Mouse (Mus musculus) heart, postnatal 25 days (tissue): ENCODE measurements around the gene Rarres2. TPM values are rescaled to one million over a fixed set of nuclear protein-coding genes. Genes with fewer than 3 reads are reported as not detected.
"Not testable (repeated sequence)": the region's sequence is repeated elsewhere in the genome, so short reads cannot be mapped to it uniquely, and the experiment has no call there.

Experiments
- DNase-seq: peaks from one replicate; pipeline ENCODE4 v3.0.0; 2022; ENCODE audit warnings: low spot score
- intact Hi-C: fragments of 180-260 bp; cut with DNase I; formaldehyde crosslinking; loops from one replicate; pipeline ENCODE4 v1.15.1; 2025
- total RNA-seq, 2 experiments: library from RNA; stranded (reverse); gene quantifications; 2 replicates each; pipeline ENCODE4 v1.2.3; 2021

The Rarres2 gene
- total RNA-seq, 2 experiments from 2014 or later = 73.6 to 91.2 TPM

- DNase-seq = no peak
- intact Hi-C loops = loop anchor here (2.0 kb wide), 1 partner anchor 97 kb away; no protein-coding TSS in a partner anchor
Observed at GRCm38 (mm10) chr6:48546271-48546670, 26.3 kb downstream of the Rarres2 start.

DNA sequence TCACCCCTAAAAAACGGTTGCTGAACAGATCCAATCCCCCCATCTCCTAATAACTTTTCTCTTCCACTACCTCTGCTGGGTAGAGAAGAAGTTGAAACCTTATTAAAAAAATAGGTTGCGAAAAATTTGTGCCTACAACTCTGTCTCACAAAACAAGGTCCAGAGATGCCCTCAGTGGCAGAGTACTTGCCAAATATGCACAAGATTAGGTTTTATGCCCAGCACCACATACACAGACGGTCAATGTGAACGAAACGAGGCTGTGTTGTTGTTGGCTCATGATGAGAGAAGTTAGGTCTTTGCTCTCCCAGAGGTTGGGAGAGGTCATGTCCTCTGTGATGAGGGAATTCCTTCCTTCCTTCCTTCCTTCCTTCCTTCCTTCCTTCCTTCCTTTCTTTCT is 27.3 kb downstream of the Rarres2 start:
- intact Hi-C loops = no loop called here
- no peak for DNase-seq

DNA sequence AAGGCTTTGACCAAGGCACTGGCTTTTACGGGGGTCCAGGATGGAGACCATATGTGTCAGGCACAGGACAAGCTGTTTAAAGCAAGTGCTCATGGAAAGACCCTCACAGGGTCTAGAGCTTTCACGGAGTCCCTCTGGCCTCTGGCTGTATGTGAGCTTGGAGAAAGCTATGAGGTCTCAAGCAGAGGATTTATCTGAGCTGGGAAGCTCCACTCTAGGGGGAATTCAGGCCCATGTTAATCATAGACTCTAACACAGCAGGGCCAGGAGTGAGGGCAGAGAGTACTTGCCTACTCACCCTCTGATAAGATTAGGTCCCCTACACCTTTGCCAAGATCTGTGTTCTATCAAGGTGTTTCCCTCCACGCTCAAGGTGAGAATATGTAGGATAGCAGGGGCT is 30.0 kb downstream of the Rarres2 start:
- intact Hi-C loops = no loop called here
- no peak for DNase-seq

DNA sequence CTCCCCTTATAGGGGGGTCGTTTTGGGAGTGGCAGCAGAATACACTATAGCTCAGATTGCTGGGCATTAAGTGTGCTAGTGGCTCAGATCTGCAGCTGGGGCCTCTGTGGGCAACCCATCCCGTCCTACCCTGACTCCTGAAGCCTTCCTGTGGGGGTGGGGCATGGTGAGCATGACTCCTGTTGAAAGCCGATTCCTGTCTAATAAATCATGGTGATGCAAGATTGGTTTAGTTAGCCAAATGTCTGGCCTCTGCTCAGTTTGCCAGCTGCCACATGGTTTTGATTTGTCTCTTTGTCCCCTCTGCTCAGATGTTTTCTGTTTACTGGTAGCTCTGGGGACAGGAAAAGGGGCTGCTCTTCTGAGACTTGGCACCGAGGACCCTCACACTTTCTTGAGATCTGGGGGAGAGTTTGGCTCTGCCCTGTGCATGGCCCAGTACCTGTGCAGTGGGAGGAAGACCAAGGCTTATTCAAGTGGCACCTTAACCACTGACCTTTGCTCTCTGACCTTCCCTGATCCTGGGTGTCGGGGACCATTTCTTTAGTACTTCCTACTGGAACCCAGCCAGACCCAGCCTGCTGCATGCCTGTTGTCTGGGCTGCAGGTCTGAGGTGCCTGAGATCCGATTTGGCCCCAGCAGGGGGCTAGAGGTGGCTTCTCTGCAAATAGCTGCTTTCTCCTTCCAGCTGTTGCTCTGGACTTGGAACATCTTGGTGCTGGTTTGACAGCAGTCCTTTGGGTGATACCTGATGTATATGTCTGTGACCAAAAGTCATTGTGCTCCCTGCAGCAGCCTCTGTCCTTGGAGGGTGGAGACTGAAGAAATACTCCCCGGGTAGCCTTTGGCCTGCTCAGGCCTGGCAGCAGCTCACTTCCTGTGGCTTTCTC is 30.8 kb downstream of the Rarres2 start:
- DNase-seq = no peak
- intact Hi-C loops = no loop called here

DNA sequence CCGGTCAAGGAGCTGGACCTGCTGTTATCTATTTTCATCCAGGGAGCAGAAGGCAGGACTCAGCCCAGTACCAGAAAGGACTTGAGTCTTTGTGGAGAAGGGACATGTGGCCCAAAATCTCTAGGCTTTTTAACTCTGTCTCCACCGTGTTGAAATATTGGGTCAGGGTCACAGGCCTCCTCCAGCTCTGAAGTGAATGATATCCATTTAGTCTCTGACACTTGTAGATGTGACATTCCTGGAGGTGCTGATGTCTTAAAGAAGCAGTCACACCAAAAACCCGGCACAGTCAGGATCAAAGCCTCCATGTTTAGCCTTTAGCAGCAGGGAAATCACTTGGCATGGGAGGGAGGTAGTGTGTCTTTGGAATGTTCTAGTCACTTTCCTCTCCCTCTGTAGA is 31.9 kb downstream of the Rarres2 start:
- intact Hi-C loops = no loop called here

GRCm38 (mm10) chr6:48539860-48540259 is 32.7 kb downstream of the Rarres2 start:
- no peak for DNase-seq
- intact Hi-C loops = loop anchor here (5.0 kb wide), 1 partner anchor 232 kb away; the partner anchor contains the start of gene Gimap3

More for the DNA sequence above, 31.9 kb downstream of the Rarres2 start:
- no peak for DNase-seq

DNA sequence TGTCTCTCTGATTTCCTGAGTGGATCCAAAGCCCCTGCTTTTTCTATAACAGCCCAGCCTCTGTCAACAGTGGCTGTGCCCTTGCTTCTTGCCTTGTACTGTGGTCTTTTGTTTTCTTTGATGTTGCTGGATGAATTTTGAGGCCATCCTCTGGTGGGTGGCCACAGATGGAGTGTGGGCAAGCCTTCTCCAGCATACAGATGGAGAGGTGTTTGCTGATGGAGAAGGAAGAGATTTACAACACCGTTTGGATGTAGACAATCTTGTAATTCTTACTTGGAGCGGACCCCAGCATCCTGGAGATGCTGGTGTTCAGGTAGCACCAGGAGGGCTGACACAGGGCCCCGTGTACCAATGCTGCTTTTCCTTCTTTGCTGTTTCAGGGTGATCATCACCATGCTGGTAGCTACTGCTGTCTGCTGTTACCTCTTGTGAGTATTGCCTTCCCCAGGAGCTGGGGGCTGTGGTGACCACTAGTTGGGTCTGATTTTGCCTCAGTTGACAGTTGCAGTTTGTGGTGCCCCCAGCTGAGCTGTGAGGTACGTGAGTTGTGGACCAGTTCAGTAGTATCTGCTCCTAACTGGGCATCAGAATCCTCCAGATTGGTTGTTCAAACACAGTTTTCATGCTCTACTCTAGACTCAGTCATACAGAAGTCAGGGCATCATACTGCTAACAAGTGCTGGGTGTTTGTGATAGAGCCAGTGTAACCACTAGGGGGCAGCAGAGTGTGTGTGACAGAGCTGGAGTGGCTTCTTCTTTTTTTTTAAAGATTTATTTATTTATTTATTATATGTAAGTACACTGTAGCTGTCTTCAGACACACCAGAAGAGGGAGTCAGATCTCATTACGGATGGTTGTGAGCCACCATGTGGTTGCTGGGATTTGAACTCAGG is 33.5 kb downstream of the Rarres2 start:
- no peak for DNase-seq
- intact Hi-C loops = loop anchor here (5.0 kb wide), 1 partner anchor 233 kb away; the partner anchor contains the start of gene Gimap3

DNA sequence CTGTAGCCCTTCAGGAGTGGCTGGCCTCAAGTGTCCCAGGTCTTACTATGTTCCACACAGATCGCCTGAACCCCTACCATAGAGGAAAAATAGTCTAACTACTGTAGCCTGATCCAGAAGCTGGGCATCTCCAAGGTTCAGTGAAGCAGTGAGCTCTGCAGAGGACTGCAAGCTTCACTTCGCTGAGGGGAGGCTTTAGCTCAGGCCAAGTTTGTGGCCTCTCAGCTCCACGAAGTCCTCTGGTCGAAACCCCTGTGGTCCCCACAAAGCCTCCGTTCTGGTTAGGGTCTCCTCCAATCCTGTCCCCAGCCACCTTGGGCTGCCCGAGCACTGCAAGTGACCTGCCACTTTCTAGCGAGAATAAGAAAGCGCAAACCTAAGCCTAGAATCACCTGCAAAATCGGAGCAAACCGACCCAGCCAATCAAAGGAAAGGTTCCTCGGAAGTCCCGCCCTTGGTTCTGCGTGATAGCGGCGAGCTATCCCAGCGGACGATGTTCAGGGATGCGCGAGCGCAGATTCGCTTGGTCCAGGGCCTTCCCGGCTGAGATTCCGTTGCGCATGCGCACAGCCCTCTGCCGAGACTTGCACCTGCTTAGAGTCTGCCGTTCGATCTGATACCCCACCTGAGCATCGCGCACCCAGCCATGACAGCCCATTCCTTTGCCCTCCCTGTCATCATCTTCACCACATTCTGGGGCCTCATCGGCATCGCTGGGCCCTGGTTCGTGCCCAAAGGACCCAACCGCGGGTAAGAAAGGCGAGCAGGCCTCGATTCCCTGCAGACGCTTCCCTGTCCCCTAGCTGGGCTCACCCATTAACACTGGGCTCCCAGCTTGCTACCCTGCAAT is 35.3 kb downstream of the Rarres2 start, which contains the start of gene Atp6v0e2:
Atp6v0e2 (plus strand) TSS at position 511 of the 850 bp plus-strand sequence.
- intact Hi-C loops = loop anchor here (5.0 kb wide), 1 partner anchor 235 kb away; the partner anchor contains the start of gene Gimap3

DNA sequence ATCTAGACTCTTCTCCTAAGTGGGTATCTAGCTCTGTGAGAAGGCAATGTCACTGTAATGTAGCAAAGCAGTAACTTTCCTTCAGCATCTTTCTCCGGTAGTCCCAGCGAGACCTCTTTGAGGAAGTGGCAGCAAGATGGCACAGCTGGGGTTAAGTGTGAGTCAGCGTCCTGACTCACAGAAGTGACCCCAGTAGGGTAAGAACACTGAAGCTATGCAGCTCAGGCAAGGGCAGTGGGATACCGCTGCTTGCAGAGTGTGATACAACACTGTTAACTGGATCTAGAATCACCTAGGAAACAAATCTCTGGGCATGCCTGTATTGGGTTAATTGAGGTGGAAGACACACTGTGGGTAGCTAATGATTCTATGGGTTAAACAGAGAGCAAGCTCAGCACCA is 36.5 kb downstream of the Rarres2 start:
- intact Hi-C loops = loop anchor here (5.0 kb wide), 1 partner anchor 236 kb away; the partner anchor contains the start of gene Gimap3
- DNase-seq = no peak

More for the DNA sequence above, 35.3 kb downstream of the Rarres2 start, which contains the start of gene Atp6v0e2:
- peak; percentile 58 for DNase-seq

DNA sequence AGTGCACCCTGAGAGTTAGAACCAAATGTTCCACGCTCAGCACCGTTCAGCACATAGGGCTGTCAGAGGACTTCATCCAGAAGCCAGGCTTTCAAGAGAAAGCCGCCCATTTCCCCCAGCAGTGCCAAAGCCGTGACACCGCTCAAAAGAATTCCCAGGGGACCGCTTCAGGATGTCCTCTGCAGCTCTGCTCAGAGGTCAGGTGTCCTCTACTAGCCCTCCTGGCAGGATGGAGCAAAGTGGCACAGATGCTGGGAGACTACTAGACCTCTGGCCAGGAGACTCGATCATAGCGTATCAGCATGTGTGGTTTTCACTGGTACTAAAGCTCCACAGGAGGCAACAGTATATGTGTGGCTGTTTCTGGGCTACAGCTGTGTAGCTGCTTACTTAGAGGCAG is 37.7 kb downstream of the Rarres2 start:
- no peak for DNase-seq
- intact Hi-C loops = loop anchor here (5.0 kb wide), 1 partner anchor 237 kb away; the partner anchor contains the start of gene Gimap3

- DNase-seq = no peak
- intact Hi-C loops = no loop called here
Observed at GRCm38 (mm10) chr6:48533475-48533874, 39.1 kb downstream of the Rarres2 start.

DNA sequence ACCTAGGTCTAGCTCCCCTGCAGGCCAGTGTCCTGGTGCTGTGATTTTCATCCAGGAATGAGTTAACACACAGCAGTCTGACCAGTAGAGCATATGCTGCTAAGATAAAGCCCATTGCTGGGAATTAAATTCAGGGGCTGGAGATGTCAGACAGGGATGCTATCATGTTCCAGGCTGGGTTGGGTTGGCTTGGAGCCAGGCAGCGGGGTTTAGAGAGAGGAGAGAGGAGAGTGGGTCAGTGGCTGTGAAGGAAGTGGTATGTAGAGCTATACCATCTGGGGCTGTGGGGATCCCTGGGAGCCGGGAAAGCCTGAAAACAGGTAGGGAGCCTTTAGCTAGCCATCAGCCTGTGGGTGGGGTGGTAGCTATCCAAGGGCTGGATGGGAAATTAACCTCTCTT is 41.7 kb downstream of the Rarres2 start:
- intact Hi-C loops = no loop called here
- no peak for DNase-seq

DNA sequence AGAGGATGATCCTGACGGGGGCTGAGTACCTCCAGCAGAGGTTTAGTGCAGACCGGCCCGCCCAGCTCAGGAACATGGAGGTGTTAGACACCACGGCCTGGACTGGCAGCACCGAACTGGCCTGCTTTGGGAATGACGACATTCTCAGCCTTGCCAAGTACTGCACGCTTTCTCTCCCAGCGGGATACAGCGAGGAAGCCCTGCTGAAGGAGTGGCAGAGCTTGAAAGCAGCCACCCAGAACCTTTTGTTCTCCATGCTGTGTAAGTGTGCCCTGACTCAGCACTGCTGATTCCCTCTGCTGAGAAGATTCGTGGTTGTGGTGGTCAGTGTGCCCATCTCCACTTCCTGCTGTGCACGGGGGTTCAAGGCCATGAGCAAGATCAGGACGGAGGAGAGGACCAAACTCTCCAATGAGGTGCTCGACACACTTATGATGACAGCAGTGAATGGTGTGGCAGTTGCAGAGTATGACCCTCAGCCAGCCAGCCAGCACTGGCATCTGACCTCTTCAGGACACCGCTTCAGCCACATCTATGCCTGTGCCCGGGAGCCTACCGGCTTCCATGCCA is 42.6 kb downstream of the Rarres2 start:
- intact Hi-C loops = no loop called here
- no peak for DNase-seq

DNA sequence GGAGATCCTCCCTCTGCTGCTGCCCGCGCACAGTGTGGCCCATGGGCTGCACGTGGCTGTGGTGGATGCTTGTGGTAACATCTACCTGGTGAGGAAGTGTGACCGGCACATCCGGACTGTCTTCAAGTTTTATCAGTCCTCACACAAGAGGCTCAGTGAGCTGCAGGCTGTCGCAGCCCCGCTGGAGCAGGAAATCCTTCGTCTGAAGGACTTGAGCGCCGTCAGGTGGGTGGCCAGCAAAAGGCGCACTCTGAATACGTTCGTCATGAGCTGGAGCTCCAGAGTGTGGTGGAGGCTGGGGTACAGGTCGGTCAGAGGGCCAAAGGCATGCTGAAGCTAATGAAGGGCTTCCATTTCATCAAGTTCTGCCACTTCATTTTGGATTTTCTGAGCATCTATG is 43.3 kb downstream of the Rarres2 start:
- intact Hi-C loops = no loop called here
- no peak for DNase-seq

- intact Hi-C loops = no loop called here
- no peak for DNase-seq
Observed at GRCm38 (mm10) chr6:48527901-48528300, 44.7 kb downstream of the Rarres2 start.

DNA sequence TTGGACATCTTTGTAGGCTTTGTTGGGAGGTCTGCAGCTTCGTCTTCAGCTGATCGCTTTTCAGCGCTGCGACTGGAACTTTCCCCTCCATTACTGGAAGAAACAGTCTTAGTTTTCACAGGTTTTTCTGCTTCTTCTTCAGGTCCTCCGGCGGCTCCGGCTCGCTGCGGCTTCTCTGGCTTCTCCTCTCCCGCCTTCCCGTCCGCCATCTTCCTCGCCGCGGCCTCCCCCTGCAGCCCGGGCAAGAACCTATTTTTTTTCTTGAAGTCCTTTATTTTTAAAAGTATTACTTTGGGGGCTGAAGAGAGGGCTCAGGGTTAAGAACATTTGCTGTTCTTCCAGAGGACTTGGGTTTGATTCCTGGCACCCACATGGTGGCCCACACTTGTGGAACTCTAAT is 47.7 kb downstream of the Rarres2 start:
- DNase-seq, intact Hi-C loops: not testable (repeated sequence)
